8 mouse cellular contexts compared by ENCODE assay signal in genomic region chr6:15789523-15790500, GRCm38 (mm10).
DNase-seq lines count a peak whose midpoint lies in the region; ATAC-seq and TF ChIP-seq lines count a peak whose summit lies in the region.

No protein-coding gene starts in this region.

- 0 out of 2 replicates have a peak, but pooled peaks cover 3% of the 10 kb centered on the region for H3K4me1 ChIP-seq in cerebellum, adult 2 months (ENCODE audit: control insufficient read depth, insufficient read depth, low read length)
- peaks cover 11% of the 10 kb centered on the region; the same call in 1 of the 2 replicates for H3K4me1 ChIP-seq in hindbrain, embryonic 12.5 days

- H3K4me3 ChIP-seq in cerebellum, adult 2 months (replicated peaks; ENCODE audit: insufficient read depth, low read depth, low read length), result no peak overlapping the region
- no peak overlapping the region for H3K4me3 ChIP-seq in hindbrain, embryonic 12.5 days

- no peaks in the 10 kb centered on the region for H3K9me3 ChIP-seq in hindbrain, embryonic 12.5 days (replicated peaks)

- TF ChIP-seq POLR2A in cerebellum, adult 2 months (IDR thresholded peaks at IDR 0.05; ENCODE audit: borderline replicate concordance, insufficient read depth, low read length), result no peak

- peak; percentile 75 for ATAC-seq in hindbrain, embryonic 12.5 days (ENCODE audit: low FRiP score)

- H3K9ac ChIP-seq in hindbrain, embryonic 12.5 days, result no peak overlapping the region

- no peaks in the 10 kb centered on the region; the same call in 1 of the 2 replicates for H3K27me3 ChIP-seq in cerebellum, adult 2 months (ENCODE audit: control insufficient read depth, insufficient read depth, low read length)
- H3K27me3 ChIP-seq in hindbrain, embryonic 12.5 days, result no peaks in the 10 kb centered on the region

- H3K36me3 ChIP-seq in hindbrain, embryonic 12.5 days, result no peaks in the 10 kb centered on the region

- WGBS in cerebellum, adult 2 months, result 19% methylated on average over 16 of the region's 16 CpGs
- WGBS in hindbrain, embryonic 12.5 days, result 20% methylated on average over 16 of the region's 16 CpGs

- peak; percentile 35 for TF ChIP-seq CTCF in cerebellum, adult 2 months (IDR thresholded peaks at IDR 0.05; ENCODE audit: borderline replicate concordance, insufficient read depth, low read depth, low read length)

- peak; percentile 77 for DNase-seq in ES-CJ7 (ENCODE audit: low read depth, low spot score)
- peak; percentile 36 to 41 for DNase-seq in cerebellum, adult 2 months
- DNase-seq in frontal cortex, adult 2 months (ENCODE audit: extremely low spot score in 1 of 2, low spot score in 1 of 2), result peak; percentile 65 to 77
- peak; percentile 54 to 64 for DNase-seq in layer of hippocampus, postnatal 10 days (ENCODE audit: low spot score in 2 of 2)
- DNase-seq in lung, postnatal 25 days (ENCODE audit: low spot score), result peak; percentile 81
- DNase-seq in retina, postnatal 1 day, result peak; percentile 65
- peak; percentile 46 to 57 for DNase-seq in urinary bladder, adult 18-20 months (ENCODE audit: low spot score in 2 of 2)

- no peak overlapping the region for H3K27ac ChIP-seq in cerebellum, adult 2 months (ENCODE audit: insufficient read depth, low read length)
- peak overlapping the region; percentile 30; the same call in 1 of the 2 replicates for H3K27ac ChIP-seq in hindbrain, embryonic 12.5 days

- peak overlapping the region; percentile 27 for H3K4me2 ChIP-seq in hindbrain, embryonic 12.5 days (replicated peaks)
